Comparison of ENCODE assay signal across 30 mouse cellular contexts in the genomic region with DNA sequence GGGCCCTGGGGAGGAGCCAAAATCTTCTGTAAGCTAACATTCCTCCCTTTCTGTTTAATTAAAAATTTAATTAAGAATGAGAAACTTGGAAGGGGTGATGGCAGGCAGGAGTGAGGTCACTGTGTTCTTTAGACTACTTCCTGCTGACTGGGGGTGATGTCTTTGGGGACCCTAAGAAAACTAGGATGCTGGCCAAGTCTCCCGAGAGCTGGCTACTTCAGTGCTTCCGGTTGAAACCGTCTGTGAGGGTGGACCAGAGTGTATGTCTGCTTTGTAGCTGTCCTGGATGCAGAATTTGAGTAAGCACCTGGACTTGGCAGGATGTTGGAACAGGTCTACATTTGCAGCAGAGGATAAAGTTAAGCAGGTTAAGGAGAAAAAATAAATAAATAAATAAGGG. TPM values are rescaled to one million over a fixed set of nuclear protein-coding genes. Genes with fewer than 3 reads are reported as not detected.
DNase-seq lines count a peak whose midpoint lies in the region; ATAC-seq and TF ChIP-seq lines count a peak whose summit lies in the region.
"Had no signal": no experiment of that assay in that cellular context is flagged by ENCODE, and none has a peak within 500 bp of the region (broad histone marks: within the 10 kb centered on the region; RNA-seq: fewer than 3 reads in every experiment).

No protein-coding gene starts in this region.

- ATAC-seq in forebrain, embryonic 14.5 days: no peak
- ATAC-seq in forebrain, embryonic 15.5 days (replicated peaks): no peak
- peak; percentile 32; the same call in 1 of the 2 replicates for ATAC-seq in limb, embryonic 13.5 days (ENCODE audit: low FRiP score, low read depth)
- ATAC-seq in limb, embryonic 14.5 days (ENCODE audit: low FRiP score, low read depth): 0 out of 2 replicates have a peak, but pooled peaks have one; percentile 34
- ATAC-seq: forebrain, embryonic 13.5 days; hindbrain, embryonic 16.5 days; intestine, postnatal 0 days had no signal

- H3K27ac ChIP-seq in forebrain, embryonic 14.5 days (ENCODE audit: low read depth, low read length): no peak overlapping the region
- no peak overlapping the region for H3K27ac ChIP-seq in forebrain, embryonic 15.5 days (replicated peaks)
- no peak overlapping the region for H3K27ac ChIP-seq in limb, embryonic 13.5 days
- H3K27ac ChIP-seq in limb, embryonic 10.5 days: no peak overlapping the region
- no peak overlapping the region for H3K27ac ChIP-seq in limb, embryonic 14.5 days (replicated peaks; ENCODE audit: low read depth, low read length)
- H3K27ac ChIP-seq: forebrain, embryonic 10.5 days; forebrain, embryonic 13.5 days; hindbrain, embryonic 10.5 days; hindbrain, embryonic 13.5 days had no signal

- peak; percentile 32 for DNase-seq in forebrain, embryonic 14.5 days (ENCODE audit: low spot score)
- no peak for DNase-seq in limb, embryonic 10.5 days (ENCODE audit: low spot score)
- DNase-seq in MN1 (ENCODE audit: low spot score): peak; percentile 15
- no peak for DNase-seq in limb, embryonic 14.5 days (ENCODE audit: low spot score)
- no peak for DNase-seq in c-Kit-positive CD71-positive TER-119-positive erythroid progenitor cells, embryonic 14.5 days (ENCODE audit: low spot score)
- DNase-seq in gastrocnemius, postnatal 25 days: no peak
- DNase-seq: adrenal gland, adult 2 months; adrenal gland, postnatal 14 days; cerebellum, adult 18-20 months; cerebellum, adult 9-10 months; gastrocnemius, postnatal 36 days; heart, adult 18-20 months had no signal

- no peaks in the 10 kb centered on the region for H3K27me3 ChIP-seq in forebrain, embryonic 14.5 days (replicated peaks; ENCODE audit: control insufficient read depth, insufficient read depth, low read length)
- H3K27me3 ChIP-seq in forebrain, embryonic 15.5 days: no peaks in the 10 kb centered on the region
- peaks cover 8% of the 10 kb centered on the region; the same call in 1 of the 2 replicates for H3K27me3 ChIP-seq in limb, embryonic 13.5 days
- H3K27me3 ChIP-seq in limb, embryonic 10.5 days (ENCODE audit: low read depth, poor library complexity, severe bottlenecking): 0 out of 2 replicates have a peak, but pooled peaks cover 3% of the 10 kb centered on the region
- no peaks in the 10 kb centered on the region for H3K27me3 ChIP-seq in limb, embryonic 14.5 days (ENCODE audit: control insufficient read depth, insufficient read depth, low read length)

- H3K4me2 ChIP-seq in forebrain, embryonic 14.5 days (ENCODE audit: low read length): no peak overlapping the region
- no peak overlapping the region for H3K4me2 ChIP-seq in forebrain, embryonic 15.5 days (replicated peaks)
- no peak overlapping the region for H3K4me2 ChIP-seq in limb, embryonic 13.5 days (replicated peaks)
- H3K4me2 ChIP-seq in limb, embryonic 14.5 days (replicated peaks; ENCODE audit: low read depth, low read length, severe bottlenecking): no peak overlapping the region
- H3K4me2 ChIP-seq: forebrain, embryonic 13.5 days; heart, embryonic 11.5 days; hindbrain, embryonic 13.5 days had no signal

- H3K4me3 ChIP-seq in forebrain, embryonic 14.5 days (ENCODE audit: low read depth, low read length): no peak overlapping the region
- no peak overlapping the region for H3K4me3 ChIP-seq in forebrain, embryonic 15.5 days
- H3K4me3 ChIP-seq in limb, embryonic 13.5 days: no peak overlapping the region
- H3K4me3 ChIP-seq in limb, embryonic 10.5 days: no peak overlapping the region
- H3K4me3 ChIP-seq in limb, embryonic 14.5 days (replicated peaks; ENCODE audit: low read length): no peak overlapping the region
- H3K4me3 ChIP-seq: forebrain, embryonic 10.5 days; forebrain, embryonic 13.5 days; hindbrain, embryonic 10.5 days; hindbrain, embryonic 13.5 days had no signal

- H3K36me3 ChIP-seq in forebrain, embryonic 14.5 days (ENCODE audit: control insufficient read depth, insufficient read depth, low read length): no peaks in the 10 kb centered on the region
- no peaks in the 10 kb centered on the region for H3K36me3 ChIP-seq in forebrain, embryonic 15.5 days
- no peaks in the 10 kb centered on the region for H3K36me3 ChIP-seq in limb, embryonic 13.5 days
- H3K36me3 ChIP-seq in limb, embryonic 10.5 days: no peaks in the 10 kb centered on the region
- no peaks in the 10 kb centered on the region for H3K36me3 ChIP-seq in limb, embryonic 14.5 days (ENCODE audit: control insufficient read depth, insufficient read depth, low read length)
- H3K36me3 ChIP-seq: forebrain, embryonic 10.5 days; hindbrain, embryonic 10.5 days; hindbrain, embryonic 13.5 days had no signal

- no peak for TF ChIP-seq POLR2A in limb, embryonic 14.5 days (IDR thresholded peaks at IDR 0.05; ENCODE audit: borderline replicate concordance, extremely low read depth, insufficient read depth, insufficient read length)

- H3K9ac ChIP-seq in forebrain, embryonic 14.5 days (ENCODE audit: low read length): no peak overlapping the region
- no peak overlapping the region for H3K9ac ChIP-seq in forebrain, embryonic 15.5 days (replicated peaks)
- H3K9ac ChIP-seq in limb, embryonic 13.5 days: no peak overlapping the region
- H3K9ac ChIP-seq in limb, embryonic 14.5 days (ENCODE audit: low read depth, low read length, severe bottlenecking): no peak overlapping the region
- H3K9ac ChIP-seq: forebrain, embryonic 13.5 days; hindbrain, embryonic 13.5 days had no signal

- H3K9me3 ChIP-seq in forebrain, embryonic 14.5 days (replicated peaks; ENCODE audit: control insufficient read depth, low read length): no peaks in the 10 kb centered on the region
- H3K9me3 ChIP-seq in forebrain, embryonic 15.5 days: no peaks in the 10 kb centered on the region
- no peaks in the 10 kb centered on the region for H3K9me3 ChIP-seq in limb, embryonic 13.5 days
- no peaks in the 10 kb centered on the region for H3K9me3 ChIP-seq in limb, embryonic 10.5 days (replicated peaks)
- H3K9me3 ChIP-seq in limb, embryonic 14.5 days (ENCODE audit: control insufficient read depth, low read length): no peaks in the 10 kb centered on the region
- H3K9me3 ChIP-seq: forebrain, embryonic 10.5 days; forebrain, embryonic 13.5 days; hindbrain, embryonic 10.5 days; hindbrain, embryonic 13.5 days had no signal

- no peaks in the 10 kb centered on the region for H3K4me1 ChIP-seq in forebrain, embryonic 14.5 days (ENCODE audit: control insufficient read depth, insufficient read depth, low read length)
- H3K4me1 ChIP-seq in forebrain, embryonic 15.5 days: no peaks in the 10 kb centered on the region
- H3K4me1 ChIP-seq in limb, embryonic 13.5 days: peaks cover 11% of the 10 kb centered on the region
- H3K4me1 ChIP-seq in limb, embryonic 10.5 days: 0 out of 2 replicates have a peak, but pooled peaks cover 2% of the 10 kb centered on the region
- H3K4me1 ChIP-seq in limb, embryonic 14.5 days (ENCODE audit: control insufficient read depth, insufficient read depth, low read length): no peaks in the 10 kb centered on the region
- H3K4me1 ChIP-seq: forebrain, embryonic 10.5 days; forebrain, embryonic 13.5 days; hindbrain, embryonic 10.5 days; hindbrain, embryonic 13.5 days had no signal

- WGBS in forebrain, embryonic 14.5 days: 44% methylated on average over 3 of the region's 3 CpGs
- 25% methylated on average over 3 of the region's 3 CpGs for WGBS in forebrain, embryonic 15.5 days
- 58% methylated on average over 3 of the region's 3 CpGs for WGBS in limb, embryonic 13.5 days
- WGBS in limb, embryonic 10.5 days: 85% methylated on average over 3 of the region's 3 CpGs
- 49% methylated on average over 3 of the region's 3 CpGs for WGBS in limb, embryonic 14.5 days

RNA-seq across cellular contexts. Expression of a gene that starts 21.9 kb away (rescaled TPM):
- not detected in 2 replicates for polyA plus RNA-seq in forebrain, embryonic 14.5 days (2014; fragmentation: Nextera tagmentation; extraction: Ambion mirVana)
- 0.29 TPM in 1 of 2 replicates, not detected in the other for polyA plus RNA-seq in forebrain, embryonic 15.5 days (2015; fragmentation: Nextera tagmentation; extraction: Ambion mirVana)
- polyA plus RNA-seq in limb, embryonic 13.5 days (2015; fragmentation: Nextera tagmentation; extraction: Ambion mirVana): 3.2 and 3.8 TPM in 2 replicates
- 0.46 TPM in 1 of 2 replicates, not detected in the other for polyA plus RNA-seq in limb, embryonic 10.5 days (2016; fragmentation: Nextera tagmentation; extraction: Ambion mirVana)
- polyA plus RNA-seq in limb, embryonic 14.5 days (2012; rRNA removed): 3.9 and 5.1 TPM in 2 replicates
- 1.1 and 2.1 TPM in 2 replicates for polyA plus RNA-seq in limb, embryonic 14.5 days (2014; fragmentation: Nextera tagmentation; extraction: Ambion mirVana)
- total RNA-seq in gastrocnemius, postnatal 25 days (2021): not detected
- total RNA-seq: ES-E14 had no signal
- polyA plus RNA-seq: forebrain, embryonic 13.5 days; hindbrain, embryonic 10.5 days had no signal

RNA-seq across cellular contexts. Expression of a gene that starts 34.4 kb away (rescaled TPM):
- polyA plus RNA-seq in forebrain, embryonic 14.5 days (2014; fragmentation: Nextera tagmentation; extraction: Ambion mirVana): not detected in 2 replicates
- polyA plus RNA-seq in forebrain, embryonic 15.5 days (2015; fragmentation: Nextera tagmentation; extraction: Ambion mirVana): not detected in 2 replicates
- not detected in 2 replicates for polyA plus RNA-seq in limb, embryonic 13.5 days (2015; fragmentation: Nextera tagmentation; extraction: Ambion mirVana)
- not detected in 2 replicates for polyA plus RNA-seq in limb, embryonic 10.5 days (2016; fragmentation: Nextera tagmentation; extraction: Ambion mirVana)
- not detected in 2 replicates for polyA plus RNA-seq in limb, embryonic 14.5 days (2012; rRNA removed)
- polyA plus RNA-seq in limb, embryonic 14.5 days (2014; fragmentation: Nextera tagmentation; extraction: Ambion mirVana): not detected in 2 replicates
- total RNA-seq in gastrocnemius, postnatal 25 days (2021): not detected
- total RNA-seq: ES-E14; gastrocnemius, adult 8-10 months; gastrocnemius, postnatal 36 days; heart, adult 18-20 months; heart, postnatal 25 days had no signal
- polyA plus RNA-seq: adrenal gland, adult 2 months; embryonic facial prominence, embryonic 11.5 days; embryonic facial prominence, embryonic 14.5 days; forebrain, embryonic 10.5 days; forebrain, embryonic 13.5 days; heart, embryonic 11.5 days; heart, embryonic 14.5 days; heart, postnatal 0 days; hindbrain, embryonic 10.5 days; hindbrain, embryonic 13.5 days; hindbrain, embryonic 16.5 days; intestine, embryonic 14.5 days; intestine, postnatal 0 days had no signal

RNA-seq across cellular contexts. Expression of a gene that starts 36.0 kb away (rescaled TPM):
- polyA plus RNA-seq in forebrain, embryonic 14.5 days (2014; fragmentation: Nextera tagmentation; extraction: Ambion mirVana): 0.06 TPM in 1 of 2 replicates, not detected in the other
- 0.05 TPM in 1 of 2 replicates, not detected in the other for polyA plus RNA-seq in forebrain, embryonic 15.5 days (2015; fragmentation: Nextera tagmentation; extraction: Ambion mirVana)
- polyA plus RNA-seq in limb, embryonic 13.5 days (2015; fragmentation: Nextera tagmentation; extraction: Ambion mirVana): 1.5 and 1.6 TPM in 2 replicates
- polyA plus RNA-seq in limb, embryonic 10.5 days (2016; fragmentation: Nextera tagmentation; extraction: Ambion mirVana): 0.03 TPM in 1 of 2 replicates, not detected in the other
- 2.7 and 3.9 TPM in 2 replicates for polyA plus RNA-seq in limb, embryonic 14.5 days (2012; rRNA removed)
- 0.45 and 0.76 TPM in 2 replicates for polyA plus RNA-seq in limb, embryonic 14.5 days (2014; fragmentation: Nextera tagmentation; extraction: Ambion mirVana)
- not detected for total RNA-seq in gastrocnemius, postnatal 25 days (2021)
- total RNA-seq: adrenal gland, adult 2 months; adrenal gland, postnatal 14 days; gastrocnemius, adult 8-10 months; gastrocnemius, postnatal 36 days; heart, adult 18-20 months; heart, postnatal 25 days had no signal
- polyA plus RNA-seq: adrenal gland, adult 2 months; embryonic facial prominence, embryonic 11.5 days; forebrain, embryonic 10.5 days; forebrain, embryonic 13.5 days; hindbrain, embryonic 10.5 days had no signal

RNA-seq across cellular contexts. Expression of a gene that starts 38.0 kb away (rescaled TPM):
- polyA plus RNA-seq in forebrain, embryonic 14.5 days (2014; fragmentation: Nextera tagmentation; extraction: Ambion mirVana): 0.08 and 0.10 TPM in 2 replicates
- polyA plus RNA-seq in forebrain, embryonic 15.5 days (2015; fragmentation: Nextera tagmentation; extraction: Ambion mirVana): 0.94 and 1.1 TPM in 2 replicates
- 192 and 200 TPM in 2 replicates for polyA plus RNA-seq in limb, embryonic 13.5 days (2015; fragmentation: Nextera tagmentation; extraction: Ambion mirVana)
- 0.15 and 3.0 TPM in 2 replicates for polyA plus RNA-seq in limb, embryonic 10.5 days (2016; fragmentation: Nextera tagmentation; extraction: Ambion mirVana)
- polyA plus RNA-seq in limb, embryonic 14.5 days (2012; rRNA removed): 362 and 495 TPM in 2 replicates
- 30.2 and 39.9 TPM in 2 replicates for polyA plus RNA-seq in limb, embryonic 14.5 days (2014; fragmentation: Nextera tagmentation; extraction: Ambion mirVana)
- total RNA-seq in gastrocnemius, postnatal 25 days (2021): 1 to 10 TPM; 1.0 to 2.3 TPM
- polyA plus RNA-seq: forebrain, embryonic 10.5 days had no signal

RNA-seq across cellular contexts. Expression of a gene that starts 50.4 kb away (rescaled TPM):
- not detected in 2 replicates for polyA plus RNA-seq in forebrain, embryonic 14.5 days (2014; fragmentation: Nextera tagmentation; extraction: Ambion mirVana)
- polyA plus RNA-seq in forebrain, embryonic 15.5 days (2015; fragmentation: Nextera tagmentation; extraction: Ambion mirVana): not detected in 2 replicates
- not detected in 2 replicates for polyA plus RNA-seq in limb, embryonic 13.5 days (2015; fragmentation: Nextera tagmentation; extraction: Ambion mirVana)
- polyA plus RNA-seq in limb, embryonic 10.5 days (2016; fragmentation: Nextera tagmentation; extraction: Ambion mirVana): not detected in 2 replicates
- polyA plus RNA-seq in limb, embryonic 14.5 days (2012; rRNA removed): not detected in 2 replicates
- not detected in 2 replicates for polyA plus RNA-seq in limb, embryonic 14.5 days (2014; fragmentation: Nextera tagmentation; extraction: Ambion mirVana)
- total RNA-seq in gastrocnemius, postnatal 25 days (2021): not detected
- total RNA-seq: adrenal gland, adult 2 months; adrenal gland, postnatal 14 days; adrenal gland, postnatal 4 days; ES-E14; gastrocnemius, adult 8-10 months; gastrocnemius, postnatal 36 days; heart, adult 18-20 months; heart, postnatal 25 days had no signal
- polyA plus RNA-seq: adrenal gland, adult 2 months; embryonic facial prominence, embryonic 11.5 days; embryonic facial prominence, embryonic 14.5 days; forebrain, embryonic 10.5 days; forebrain, embryonic 13.5 days; heart, embryonic 11.5 days; heart, embryonic 14.5 days; heart, postnatal 0 days; hindbrain, embryonic 10.5 days; hindbrain, embryonic 13.5 days; hindbrain, embryonic 16.5 days; intestine, embryonic 14.5 days; intestine, postnatal 0 days had no signal

Comparison
In these comparisons a context has a peak if more than half of its experiments do, and no peak if none do; other contexts are left out.
1. ATAC-seq: peak in limb, embryonic 13.5 days (single experiment) and limb, embryonic 14.5 days (single experiment); none in forebrain, embryonic 14.5 days (single experiment) and forebrain, embryonic 15.5 days (single experiment).
2. DNase-seq: peak in forebrain, embryonic 14.5 days (single experiment) and MN1 (single experiment); none in limb, embryonic 10.5 days (single experiment), limb, embryonic 14.5 days (single experiment), c-Kit-positive CD71-positive TER-119-positive erythroid progenitor cells, embryonic 14.5 days (single experiment) and gastrocnemius, postnatal 25 days (single experiment).